Mouse (Mus musculus) T-cell, adult 66 days (primary cell): ENCODE measurements around the gene Aars2. TPM values are rescaled to one million over a fixed set of nuclear protein-coding genes. Genes with fewer than 3 reads are reported as not detected.

Experiments used
- total RNA-seq, 2 experiments: library from RNA; stranded (reverse); gene quantifications; 3 replicates in 1 of 2; 4 replicates in 1 of 2; pipeline ENCODE4 v1.2.4; 2023

Gene Aars2
- 10 to 100 TPM; 16.8 to 19.8 TPM for total RNA-seq

GRCm38 (mm10) chr17:45506700-45507189 lies at the start of gene Aars2:
TSS of gene Aars2 (plus strand) at chr17:45506841.

GRCm38 (mm10) chr17:45474669-45475465 lies 31.8 kb upstream of the Aars2 start, which contains the start of gene Spats1:
TSS of gene Spats1 (minus strand) at chr17:45475415.

GRCm38 (mm10) chr17:45523263-45523662 lies 16.6 kb downstream of the Aars2 start, which contains the start of gene Tcte1:
TSS of gene Tcte1 (plus strand) at chr17:45523434.

GRCm38 (mm10) chr17:45549617-45550181 lies 43.1 kb downstream of the Aars2 start, which contains the start of gene Tmem151b:
TSS of gene Tmem151b (minus strand) at chr17:45549677.

GRCm38 (mm10) chr17:45555452-45556106 lies 48.9 kb downstream of the Aars2 start, which contains the start of gene Nfkbie:
TSS of gene Nfkbie (plus strand) at chr17:45555703.

GRCm38 (mm10) chr17:45563655-45564530 lies 57.3 kb downstream of the Aars2 start, which contains the start of gene Slc35b2:
TSS of gene Slc35b2 (plus strand) at chr17:45563874.

Other genes starting within 250 kb of the Aars2 start
- 10 to 100 TPM; 71.2 to 81.6 TPM for gene Cdc5l, start 73.1 kb upstream of the Aars2 start, total RNA-seq
- not detected for gene Spats1, start 31.4 kb upstream of the Aars2 start, total RNA-seq
- gene Tcte1, start 16.6 kb downstream of the Aars2 start, total RNA-seq, result not detected
- under 1 TPM in 1 of 2 experiments, not detected in 1; 0.12 TPM for gene Tmem151b, start 42.8 kb downstream of the Aars2 start, total RNA-seq
- 10 to 100 TPM; 34.2 to 36.7 TPM for gene Nfkbie, start 48.9 kb downstream of the Aars2 start, total RNA-seq
- 10 to 100 TPM; 24.1 to 27.2 TPM for gene Slc35b2, start 57.0 kb downstream of the Aars2 start, total RNA-seq
- gene Hsp90ab1, start 66.4 kb downstream of the Aars2 start, total RNA-seq, result 1,000 to 10,000 TPM; 1,164 to 1,173 TPM
- 10 to 100 TPM; 36.4 to 39.0 TPM for gene Slc29a1, start 92.8 kb downstream of the Aars2 start, total RNA-seq
- not detected for gene Mymx, start 95.3 kb downstream of the Aars2 start, total RNA-seq
- gene Capn11, start 152.5 kb downstream of the Aars2 start, total RNA-seq, result 1 to 10 TPM in 1 of 2 experiments, under 1 TPM in 1; 0.86 to 1.2 TPM
- gene Mrpl14, start 179.5 kb downstream of the Aars2 start, total RNA-seq, result 10 to 100 TPM; 28.7 to 33.6 TPM
- gene Tmem63b, start 180.1 kb downstream of the Aars2 start, total RNA-seq, result 10 to 100 TPM; 36.7 to 40.1 TPM
- gene 1600014C23Rik, start 227.0 kb downstream of the Aars2 start, total RNA-seq, result not detected